In the genomic region with DNA sequence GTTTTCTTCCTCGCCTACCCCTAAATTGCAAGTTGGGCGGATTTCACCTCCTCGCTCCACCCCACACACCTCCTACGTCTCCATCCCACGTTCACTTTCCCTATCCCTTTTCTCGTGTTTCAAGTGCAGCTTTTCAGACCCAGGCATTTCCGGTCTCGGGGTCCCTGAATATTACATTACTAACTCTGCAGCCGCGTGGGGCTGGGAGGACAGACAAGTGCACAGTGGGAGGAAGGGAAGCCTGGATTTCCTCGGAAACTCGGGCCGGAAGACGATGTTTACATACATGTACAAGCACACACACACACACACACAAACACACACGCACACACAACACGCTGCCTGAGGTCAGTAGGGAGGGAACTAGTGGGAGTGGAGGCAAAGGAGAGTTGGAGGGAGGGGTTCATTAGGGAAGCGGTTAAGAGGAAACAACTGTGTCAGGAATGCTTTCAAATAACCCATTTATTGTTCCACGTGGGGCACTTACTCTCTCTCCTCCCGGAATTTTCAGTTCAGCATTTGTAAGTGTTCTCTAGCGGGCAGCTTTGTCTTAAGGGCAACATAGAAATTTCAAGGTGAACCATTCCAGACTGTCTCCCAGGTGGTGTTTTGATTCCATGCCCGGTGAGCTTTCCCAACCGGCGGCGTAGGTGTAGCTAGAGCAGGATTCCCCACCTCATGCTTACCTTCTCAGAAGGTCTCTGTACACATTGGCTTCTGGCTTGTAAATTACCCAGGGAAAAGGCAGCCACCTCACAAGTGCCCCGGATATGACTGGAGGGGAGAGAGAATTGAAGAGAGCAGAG, we compare ENCODE assay signal across 9 mouse cellular contexts. TPM values are rescaled to one million over a fixed set of nuclear protein-coding genes. Genes with fewer than 3 reads are reported as not detected.
DNase-seq lines count a peak whose midpoint lies in the region; ATAC-seq and TF ChIP-seq lines count a peak whose summit lies in the region.
"Had no signal": no experiment of that assay in that cellular context is flagged by ENCODE, and none has a peak within 500 bp of the region (broad histone marks: within the 10 kb centered on the region; RNA-seq: fewer than 3 reads in every experiment).

No protein-coding gene starts in this region.

- intact Hi-C loops in gastrocnemius, adult 2 months (cut with DNase I), result loop anchor here (2.0 kb wide), 1 partner anchor 19 kb away; no protein-coding TSS in a partner anchor
- intact Hi-C loops in gastrocnemius, postnatal 14 days (cut with DNase I; ENCODE audit: low total_unique reads), result loop anchor here (5.0 kb wide), 1 partner anchor 39 kb away; no protein-coding TSS in a partner anchor

- H3K4me1 ChIP-seq in lung, adult 2 months (ENCODE audit: control insufficient read depth, insufficient read depth, low read length), result peaks cover 3% of the 10 kb centered on the region
- H3K4me1 ChIP-seq in neural tube, embryonic 14.5 days (ENCODE audit: control insufficient read depth, insufficient read depth, low read length), result peaks cover 31% of the 10 kb centered on the region

- 2% methylated on average over 25 of the region's 25 CpGs for WGBS in lung, adult 2 months
- under 1% methylated on average over 25 of the region's 25 CpGs for WGBS in neural tube, embryonic 14.5 days

- no peak for TF ChIP-seq CTCF in gastrocnemius, adult 2 months (IDR thresholded peaks at IDR 0.05)
- TF ChIP-seq CTCF in lung, adult 2 months (IDR thresholded peaks at IDR 0.05; ENCODE audit: insufficient read depth, low read length), result no peak

- H3K9ac ChIP-seq in neural tube, embryonic 14.5 days (replicated peaks; ENCODE audit: low read depth, low read length), result peak overlapping the region; percentile 90

- H3K4me3 ChIP-seq in gastrocnemius, adult 2 months, result peak overlapping the region; percentile 98
- peak overlapping the region; percentile 75 for H3K4me3 ChIP-seq in lung, adult 2 months (replicated peaks; ENCODE audit: extremely low read depth, low read depth, low read length)
- H3K4me3 ChIP-seq in neural tube, embryonic 14.5 days (ENCODE audit: low read depth, low read length), result peak overlapping the region; percentile 92

- peak overlapping the region; percentile 90 for H3K4me2 ChIP-seq in neural tube, embryonic 14.5 days (ENCODE audit: low read depth, low read length)

- H3K36me3 ChIP-seq in neural tube, embryonic 14.5 days (ENCODE audit: control insufficient read depth, insufficient read depth, low read length), result no peaks in the 10 kb centered on the region

- H3K27ac ChIP-seq in gastrocnemius, adult 2 months, result peak overlapping the region; percentile 97
- H3K27ac ChIP-seq in neural tube, embryonic 14.5 days (ENCODE audit: low read depth, low read length), result peak overlapping the region; percentile 79

- H3K27me3 ChIP-seq in neural tube, embryonic 14.5 days (ENCODE audit: control insufficient read depth, insufficient read depth, low read length), result no peaks in the 10 kb centered on the region

- DNase-seq in gastrocnemius, adult 2 months, result peak; percentile 38
- no peak for DNase-seq in gastrocnemius, postnatal 14 days
- peak; percentile 35 for DNase-seq in adrenal gland, postnatal 14 days
- DNase-seq in heart, adult 18-20 months, result peak; percentile 40 to 60
- peak; percentile 66 for DNase-seq in kidney, adult 11 months
- peak; percentile 54 for DNase-seq in lung, adult 2 months
- DNase-seq in layer of hippocampus, postnatal 14 days (ENCODE audit: low spot score in 2 of 2), result no peak

- peak; percentile 7; the same call in 1 of the 2 replicates for ATAC-seq in neural tube, embryonic 14.5 days (ENCODE audit: low read depth)

- H3K9me3 ChIP-seq in neural tube, embryonic 14.5 days (ENCODE audit: control insufficient read depth, low read length), result no peaks in the 10 kb centered on the region

- peak; percentile 12; the same call in 1 of the 2 replicates for TF ChIP-seq POLR2A in lung, adult 2 months (IDR thresholded peaks at IDR 0.05; ENCODE audit: borderline replicate concordance, extremely low read depth, low read depth, low read length)

RNA-seq across cellular contexts. Expression of gene Mink1, which starts 1.0 kb away (rescaled TPM):
- 10 to 100 TPM; 33.7 to 34.7 TPM for total RNA-seq in gastrocnemius, adult 2 months (2021)
- 10 to 100 TPM; 26.1 to 27.7 TPM for total RNA-seq in gastrocnemius, postnatal 14 days (2021)
- total RNA-seq in adrenal gland, postnatal 14 days (2021), result 52.5 and 58.5 TPM in 2 replicates
- 10 to 100 TPM; 41.3 to 48.0 TPM for total RNA-seq in heart, adult 18-20 months (2021)
- 119 and 120 TPM in 2 replicates for polyA plus RNA-seq in lung, adult 2 months (2012; rRNA removed)
- polyA plus RNA-seq in neural tube, embryonic 14.5 days (2014; fragmentation: Nextera tagmentation; extraction: Ambion mirVana), result 20.2 and 22.0 TPM in 2 replicates
- total RNA-seq in layer of hippocampus, postnatal 14 days (2021), result 100 to 1,000 TPM; 350 to 366 TPM

RNA-seq across cellular contexts. Expression of gene Pld2, which starts 23.8 kb away (rescaled TPM):
- 10 to 100 TPM; 15.8 to 18.2 TPM for total RNA-seq in gastrocnemius, adult 2 months (2021)
- 10 to 100 TPM; 15.9 to 17.1 TPM for total RNA-seq in gastrocnemius, postnatal 14 days (2021)
- 8.5 and 10.9 TPM in 2 replicates for total RNA-seq in adrenal gland, postnatal 14 days (2021)
- total RNA-seq in heart, adult 18-20 months (2021), result 1 to 10 TPM; 5.9 to 6.1 TPM
- 32.4 and 47.2 TPM in 2 replicates for polyA plus RNA-seq in lung, adult 2 months (2012; rRNA removed)
- polyA plus RNA-seq in neural tube, embryonic 14.5 days (2014; fragmentation: Nextera tagmentation; extraction: Ambion mirVana), result 13.7 and 16.6 TPM in 2 replicates
- 10 to 100 TPM; 21.9 to 24.5 TPM for total RNA-seq in layer of hippocampus, postnatal 14 days (2021)

RNA-seq across cellular contexts. Expression of gene Gm40193, which starts 30.9 kb away (rescaled TPM):
- not detected for total RNA-seq in gastrocnemius, adult 2 months (2021)
- not detected for total RNA-seq in gastrocnemius, postnatal 14 days (2021)
- not detected in 2 replicates for total RNA-seq in adrenal gland, postnatal 14 days (2021)
- total RNA-seq in heart, adult 18-20 months (2021), result not detected
- not detected in 2 replicates for polyA plus RNA-seq in lung, adult 2 months (2012; rRNA removed)
- not detected in 2 replicates for polyA plus RNA-seq in neural tube, embryonic 14.5 days (2014; fragmentation: Nextera tagmentation; extraction: Ambion mirVana)
- not detected for total RNA-seq in layer of hippocampus, postnatal 14 days (2021)
- total RNA-seq: adrenal gland, postnatal 36 days had no signal

RNA-seq across cellular contexts. Expression of gene Psmb6, which starts 38.5 kb away (rescaled TPM):
- 100 to 1,000 TPM; 229 to 241 TPM for total RNA-seq in gastrocnemius, adult 2 months (2021)
- 100 to 1,000 TPM; 292 to 301 TPM for total RNA-seq in gastrocnemius, postnatal 14 days (2021)
- total RNA-seq in adrenal gland, postnatal 14 days (2021), result 233 and 258 TPM in 2 replicates
- total RNA-seq in heart, adult 18-20 months (2021), result 100 to 1,000 TPM; 226 to 256 TPM
- 202 and 264 TPM in 2 replicates for polyA plus RNA-seq in lung, adult 2 months (2012; rRNA removed)
- 743 and 801 TPM in 2 replicates for polyA plus RNA-seq in neural tube, embryonic 14.5 days (2014; fragmentation: Nextera tagmentation; extraction: Ambion mirVana)
- 100 to 1,000 TPM; 198 to 203 TPM for total RNA-seq in layer of hippocampus, postnatal 14 days (2021)

RNA-seq across cellular contexts. Expression of gene Gltpd2, which starts 44.7 kb away (rescaled TPM):
- total RNA-seq in gastrocnemius, adult 2 months (2021), result not detected
- total RNA-seq in gastrocnemius, postnatal 14 days (2021), result not detected
- total RNA-seq in adrenal gland, postnatal 14 days (2021), result 0.45 and 7.9 TPM in 2 replicates
- not detected for total RNA-seq in heart, adult 18-20 months (2021)
- 0.12 and 0.34 TPM in 2 replicates for polyA plus RNA-seq in lung, adult 2 months (2012; rRNA removed)
- 0.27 TPM in 1 of 2 replicates, not detected in the other for polyA plus RNA-seq in neural tube, embryonic 14.5 days (2014; fragmentation: Nextera tagmentation; extraction: Ambion mirVana)
- total RNA-seq in layer of hippocampus, postnatal 14 days (2021), result not detected
- total RNA-seq: adrenal gland, postnatal 36 days had no signal

Comparison
In these comparisons a context has a peak if more than half of its experiments do, and no peak if none do; other contexts are left out.
1. DNase-seq: peak in gastrocnemius, adult 2 months (single experiment), adrenal gland, postnatal 14 days (single experiment), heart, adult 18-20 months (2 of 2), kidney, adult 11 months (single experiment) and lung, adult 2 months (single experiment); none in gastrocnemius, postnatal 14 days (single experiment) and layer of hippocampus, postnatal 14 days (0 of 2).
2. Peak in every context shown above with its lines, with median percentiles within 50 percentile points of each other: H3K4me3 ChIP-seq.